Mouse (Mus musculus): ENCODE measurements at regions not wholly inside any gene's neighbourhood (a gene's known extent, or its start where the extent isn't known, plus 50 kb on each side); places are given as distances from the start of the nearest gene placed in this dataset.

- ATAC-seq = no peak
These were observed 160.6 kb upstream of the Sema3d start for GRCm38 (mm10) chr5:12222622-12223021.

DNA sequence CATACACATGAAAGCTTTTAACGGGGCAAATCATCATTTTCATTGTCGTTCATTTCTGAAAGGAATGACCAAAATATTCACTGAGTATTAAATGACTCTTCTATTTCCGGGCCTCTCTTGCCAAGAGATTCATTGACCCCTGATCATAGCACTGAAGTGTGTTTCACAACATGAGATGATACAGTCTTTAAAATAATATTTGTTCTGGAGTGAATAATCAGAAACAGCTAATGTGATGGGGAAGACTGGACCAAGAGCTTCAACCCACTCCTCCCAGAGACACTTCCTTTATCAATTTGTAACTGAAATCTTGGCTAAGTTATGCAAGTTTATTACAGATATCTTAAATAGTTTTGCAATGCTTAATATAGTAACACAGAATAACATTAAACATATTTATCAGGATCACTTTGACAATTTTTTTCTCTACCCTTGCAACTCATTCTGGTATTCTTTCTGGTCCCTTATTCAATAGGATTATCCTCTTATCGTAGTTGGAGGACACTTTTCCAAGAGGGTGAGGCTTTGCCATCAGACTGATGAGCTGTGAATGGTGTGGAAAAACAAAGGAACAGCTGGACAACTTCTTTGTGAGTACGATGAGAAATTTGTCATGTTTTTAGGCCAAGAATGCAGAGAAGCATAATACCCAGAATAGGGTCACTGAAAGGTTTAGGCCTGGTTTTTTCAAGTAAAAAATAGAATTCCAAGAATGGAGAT, 149.6 kb upstream of the Sema3d start:
- ATAC-seq = no peak

- no peak for ATAC-seq
These were observed 139.9 kb upstream of the Sema3d start for GRCm38 (mm10) chr5:12243179-12243805.

GRCm38 (mm10) chr5:12293685-12294084, 89.5 kb upstream of the Sema3d start:
- ATAC-seq = no peak

- ATAC-seq = no peak
These were observed 85.9 kb upstream of the Sema3d start for GRCm38 (mm10) chr5:12297331-12297730.

GRCm38 (mm10) chr5:12301833-12302808, 81.1 kb upstream of the Sema3d start:
- no peak for ATAC-seq

DNA sequence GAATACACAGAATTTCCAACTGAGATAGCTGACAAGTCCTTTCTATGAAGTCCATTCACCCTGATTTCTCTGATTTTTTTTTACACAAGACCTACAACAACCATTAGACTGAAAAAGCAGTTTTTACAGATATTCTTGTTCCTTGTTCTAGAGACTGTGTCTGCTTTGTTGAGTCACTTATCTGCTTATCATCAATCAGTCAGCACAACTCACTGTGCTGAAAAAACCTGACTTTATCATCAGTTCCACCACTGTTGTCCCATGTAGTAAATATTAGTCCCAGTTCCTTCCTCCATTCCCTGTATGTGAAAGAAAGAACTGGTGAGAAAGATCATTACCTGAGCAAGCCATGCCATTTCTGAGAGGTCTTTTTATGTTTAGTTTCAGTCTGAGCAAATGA, 73.8 kb upstream of the Sema3d start:
- ATAC-seq = no peak

DNA sequence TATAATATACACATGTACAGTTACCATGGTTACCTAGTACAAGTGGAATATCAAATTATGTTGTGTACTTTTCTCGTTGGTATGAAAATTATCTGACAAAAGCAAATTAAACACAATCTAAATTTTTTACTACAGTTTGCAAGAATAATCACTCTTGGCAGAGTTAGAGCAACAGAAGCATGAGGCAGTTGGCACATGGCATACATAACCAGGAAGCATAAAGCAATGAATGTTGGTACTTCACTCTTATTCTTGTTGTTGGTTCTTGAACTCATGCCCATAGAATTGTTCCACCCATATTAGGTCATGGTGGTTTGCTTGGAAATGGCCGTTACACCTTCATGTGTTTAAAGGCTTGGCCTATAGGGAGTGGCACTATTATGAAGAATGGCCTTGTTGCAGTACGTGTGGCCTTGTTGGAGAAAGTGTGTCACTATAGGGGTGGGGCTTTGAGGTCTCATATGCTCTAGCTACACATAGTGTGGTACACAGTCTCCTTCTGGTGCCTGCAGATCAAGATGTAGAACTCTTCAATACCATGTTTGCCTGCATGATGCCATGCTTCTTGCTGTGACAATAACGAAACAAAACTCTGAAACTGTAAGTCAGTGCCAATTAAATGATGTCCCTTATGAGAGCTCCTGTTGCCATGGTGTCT, 50.4 kb upstream of the Sema3d start:
- no peak for ATAC-seq

All from inflammation-experienced regulatory T-cells, adult 6 months (primary cell).